Mouse (Mus musculus) hindbrain, embryonic 14.5 days (tissue): ENCODE measurements at regions not wholly inside any gene's neighbourhood (a gene's known extent, or its start where the extent isn't known, plus 50 kb on each side); places are given as distances from the start of the nearest gene placed in this dataset.
A peak's percentile ranks its signal among the peaks of the same experiment; 100 is the strongest.

ENCODE experiments used
- ATAC-seq: fragments of 200-750 bp; cut with Nextera tagmentation; 2 replicates; pipeline ENCODE4 v1.8.0; 2017; ENCODE audit warnings: moderate number of reproducible peaks, mild to moderate bottlenecking, moderate TSS enrichment, moderate library complexity; ENCODE audit not compliant: low FRiP score
- DNase-seq: peaks from one replicate; pipeline ENCODE4 v3.0.0-alpha.2; 2015; ENCODE audit warnings: low spot score
- H3K27ac ChIP-seq: fragments of 300-500 bp; sonication (generic); 2 replicates; pipeline ENCODE4 v1.5.1; 2014; ENCODE audit warnings: mild to moderate bottlenecking, moderate library complexity
- H3K27me3 ChIP-seq: fragments of 300-500 bp; sonication (generic); 2 replicates; pipeline ENCODE4 v1.6.1; 2014; ENCODE audit warnings: mild to moderate bottlenecking, low read length, mixed read lengths; ENCODE audit not compliant: control insufficient read depth, insufficient read depth
- H3K36me3 ChIP-seq: fragments of 300-500 bp; sonication (generic); replicated peaks from 2 replicates; pipeline ENCODE4 v1.6.1; 2014; ENCODE audit not compliant: control insufficient read depth, insufficient read depth
- H3K4me1 ChIP-seq: fragments of 300-500 bp; sonication (generic); replicated peaks from 2 replicates; pipeline ENCODE4 v1.6.1; 2014; ENCODE audit warnings: antibody characterized with exemption, low read length, mixed read lengths; ENCODE audit not compliant: control insufficient read depth, insufficient read depth
- H3K4me2 ChIP-seq: fragments of 300-500 bp; sonication (generic); replicated peaks from 2 replicates; pipeline ENCODE4 v1.6.1; 2014; ENCODE audit warnings: mild to moderate bottlenecking, moderate library complexity
- H3K4me3 ChIP-seq: fragments of 300-500 bp; sonication (generic); replicated peaks from 2 replicates; pipeline ENCODE4 v1.5.1; 2014; ENCODE audit warnings: mild to moderate bottlenecking, low read length
- H3K9ac ChIP-seq: fragments of 300-500 bp; sonication (generic); 2 replicates; pipeline ENCODE4 v1.6.1; 2014
- H3K9me3 ChIP-seq: fragments of 300-500 bp; sonication (generic); 2 replicates; pipeline ENCODE4 v1.6.1; 2016; ENCODE audit warnings: low read length; ENCODE audit not compliant: control insufficient read depth
- WGBS: fragments of 180-500 bp; shearing (Covaris S2); extraction: QIAGEN DNeasy Blood & Tissue Kit; methylation state at CpG from one replicate; pipeline ENCODE4 v1.1.7; 2014; 5-methylcytosine and 5-hydroxymethylcytosine counted together

- Histone ChIP-seq H3K27ac (no peak overlapping the region), H3K4me1 (peaks cover 6% of the 10 kb centered on the region), H3K36me3 (no peaks in the 10 kb centered on the region), H3K4me2 (no peak overlapping the region), H3K4me3 (no peak overlapping the region), H3K9me3 (no peaks in the 10 kb centered on the region), H3K9ac (no peak overlapping the region), H3K27me3 (no peaks in the 10 kb centered on the region)
- 0 out of 2 replicates have a peak, but pooled peaks have one; percentile 46 for ATAC-seq
- no peak for DNase-seq
- 61% methylated on average over 9 of the region's 9 CpGs for WGBS
These were observed 56.9 kb upstream of the Ubl3 start for GRCm38 (mm10) chr5:148609506-148609880.

- WGBS, result 78% methylated on average over 13 of the region's 13 CpGs
- H3K36me3 ChIP-seq, result no peaks in the 10 kb centered on the region
- H3K27me3 ChIP-seq, result no peaks in the 10 kb centered on the region
- no peaks in the 10 kb centered on the region for H3K9me3 ChIP-seq
- no peak for ATAC-seq
- H3K27ac ChIP-seq, result no peak overlapping the region
- no peak overlapping the region for H3K4me2 ChIP-seq
- no peak for DNase-seq
- H3K4me1 ChIP-seq, result peaks cover 6% of the 10 kb centered on the region
- H3K4me3 ChIP-seq, result no peak overlapping the region
- no peak overlapping the region for H3K9ac ChIP-seq
These were observed 56.4 kb upstream of the Ubl3 start for GRCm38 (mm10) chr5:148608857-148609505.

- DNase-seq, result peak; percentile 61
- 41% methylated on average over 9 of the region's 9 CpGs for WGBS
- Histone ChIP-seq H3K4me1 (peaks cover 6% of the 10 kb centered on the region), H3K27me3 (no peaks in the 10 kb centered on the region), H3K4me2 (no peak overlapping the region), H3K4me3 (no peak overlapping the region), H3K9ac (no peak overlapping the region), H3K9me3 (no peaks in the 10 kb centered on the region), H3K36me3 (no peaks in the 10 kb centered on the region), H3K27ac (0 out of 2 replicates have a peak overlapping the region, but pooled peaks have one; percentile 5)
- ATAC-seq, result no peak
These were observed 55.6 kb upstream of the Ubl3 start for GRCm38 (mm10) chr5:148608178-148608577.

GRCm38 (mm10) chr5:148605730-148606129 is 53.1 kb upstream of the Ubl3 start:
- ATAC-seq (no peak), DNase-seq (no peak)
- Histone ChIP-seq H3K27ac (no peak overlapping the region), H3K9ac (no peak overlapping the region), H3K9me3 (no peaks in the 10 kb centered on the region), H3K4me1 (peaks cover 6% of the 10 kb centered on the region), H3K36me3 (no peaks in the 10 kb centered on the region), H3K4me2 (no peak overlapping the region), H3K4me3 (no peak overlapping the region), H3K27me3 (no peaks in the 10 kb centered on the region)
- WGBS, result 91% methylated on average over 8 of the region's 8 CpGs
